Mouse (Mus musculus): ENCODE results near the gene Cd2. TPM values are rescaled to one million over a fixed set of nuclear protein-coding genes. Genes with fewer than 3 reads are reported as not detected.

Gene Cd2
- total RNA-seq, 2 experiments from 2014 or later: 3.2 to 6.6 TPM

- ATAC-seq (ENCODE audit: poor library complexity, severe bottlenecking): no peak
Measured at GRCm38 (mm10) chr3:101233424-101233823, 54.3 kb downstream of the Cd2 start.

- no peak for ATAC-seq (ENCODE audit: poor library complexity, severe bottlenecking)
Measured at GRCm38 (mm10) chr3:101232570-101232969, 55.2 kb downstream of the Cd2 start.

- no peak for ATAC-seq (ENCODE audit: poor library complexity, severe bottlenecking)
Measured at GRCm38 (mm10) chr3:101230201-101230600, 57.5 kb downstream of the Cd2 start.

GRCm38 (mm10) chr3:101229551-101229930 is 58.2 kb downstream of the Cd2 start:
- ATAC-seq (ENCODE audit: poor library complexity, severe bottlenecking): no peak

- ATAC-seq (ENCODE audit: poor library complexity, severe bottlenecking): no peak
Measured at GRCm38 (mm10) chr3:101228868-101229550, 58.7 kb downstream of the Cd2 start.

- ATAC-seq (ENCODE audit: poor library complexity, severe bottlenecking): no peak
Measured at GRCm38 (mm10) chr3:101228066-101228465, 59.7 kb downstream of the Cd2 start.

Other genes with a start within 250 kb of the Cd2 start
- gene Ptgfrn, start 177.7 kb downstream of the Cd2 start, total RNA-seq (2015): 1.0 and 1.2 TPM in 2 replicates
- 0.98 and 1.8 TPM in 2 replicates for gene Ptgfrn, start 177.7 kb downstream of the Cd2 start, total RNA-seq (2017)
- gene Igsf3, start 89.1 kb upstream of the Cd2 start, total RNA-seq (2015): 0.11 TPM in 1 of 2 replicates, not detected in the other
- gene Igsf3, start 89.1 kb upstream of the Cd2 start, total RNA-seq (2017): 0.40 and 0.57 TPM in 2 replicates